8 mouse cellular contexts compared by ENCODE assay signal in genomic region chr11:115052206-115052605, GRCm38 (mm10). TPM values are rescaled to one million over a fixed set of nuclear protein-coding genes. Genes with fewer than 3 reads are reported as not detected.
DNase-seq lines count a peak whose midpoint lies in the region; ATAC-seq and TF ChIP-seq lines count a peak whose summit lies in the region.

No protein-coding gene starts in this region.

- WGBS in limb, embryonic 11.5 days: 2% methylated on average over 9 of the region's 9 CpGs

- H3K4me1 ChIP-seq in limb, embryonic 11.5 days (ENCODE audit: control insufficient read depth, insufficient read depth, low read length): no peaks in the 10 kb centered on the region

- intact Hi-C loops in gastrocnemius, postnatal 14 days (cut with DNase I; ENCODE audit: low total_unique reads): no loop called here

- no peak overlapping the region for H3K4me2 ChIP-seq in limb, embryonic 11.5 days (ENCODE audit: low read depth, severe bottlenecking)

- TF ChIP-seq CTCF in brain, embryonic 14.5 days (IDR thresholded peaks at IDR 0.05; ENCODE audit: borderline replicate concordance, extremely low read depth, insufficient read depth, insufficient read length): no peak

- H3K27me3 ChIP-seq in limb, embryonic 11.5 days (ENCODE audit: control insufficient read depth, insufficient read depth, low read length): no peaks in the 10 kb centered on the region

- H3K27ac ChIP-seq in limb, embryonic 11.5 days (replicated peaks; ENCODE audit: low read depth, low read length): no peak overlapping the region

- peak; percentile 18 for DNase-seq in gastrocnemius, postnatal 14 days
- no peak for DNase-seq in gastrocnemius, postnatal 10 days
- peak; percentile 62 for DNase-seq in 416B (ENCODE audit: low read depth)
- DNase-seq in brain, embryonic 14.5 days (ENCODE audit: low read depth): peak; percentile 48
- DNase-seq in limb, embryonic 11.5 days (ENCODE audit: low spot score): peak; percentile 85
- DNase-seq in thymus, postnatal 36 days: peak; percentile 24 to 43
- no peak for DNase-seq in spleen, adult 12 weeks (ENCODE audit: low spot score)
- DNase-seq in right cerebral cortex, postnatal 10 days (ENCODE audit: low spot score in 2 of 2): no peak

- H3K9me3 ChIP-seq in limb, embryonic 11.5 days (ENCODE audit: control insufficient read depth, low read length): no peaks in the 10 kb centered on the region

- TF ChIP-seq POLR2A in brain, embryonic 14.5 days (IDR thresholded peaks at IDR 0.05; ENCODE audit: borderline replicate concordance, extremely low read depth, insufficient read depth, insufficient read length, poor library complexity, severe bottlenecking): no peak

- no peak overlapping the region for H3K9ac ChIP-seq in limb, embryonic 11.5 days (ENCODE audit: low read length)

- H3K4me3 ChIP-seq in limb, embryonic 11.5 days (ENCODE audit: low read depth, low read length): no peak overlapping the region

- ATAC-seq in limb, embryonic 11.5 days (ENCODE audit: insufficient number of reproducible peaks, low FRiP score, low TSS enrichment, low read depth): no peak

- H3K36me3 ChIP-seq in limb, embryonic 11.5 days (ENCODE audit: control insufficient read depth, insufficient read depth, low read length): no peaks in the 10 kb centered on the region

RNA-seq across cellular contexts. Expression of gene Cd300ld3, which starts 4.0 kb away (rescaled TPM):
- 1 to 10 TPM in 1 of 2 experiments, not detected in 1; 3.1 TPM for total RNA-seq in gastrocnemius, postnatal 14 days (2021)
- total RNA-seq in gastrocnemius, postnatal 10 days (2021): 1 to 10 TPM; 2.4 to 3.7 TPM
- 0.10 TPM in 1 of 2 replicates, not detected in the other for polyA plus RNA-seq in brain, embryonic 14.5 days (2012; rRNA removed)
- not detected in 2 replicates for polyA plus RNA-seq in limb, embryonic 11.5 days (2014; fragmentation: Nextera tagmentation; extraction: Ambion mirVana)

RNA-seq across cellular contexts. Expression of gene Cd300e, which starts 9.8 kb away (rescaled TPM):
- total RNA-seq in gastrocnemius, postnatal 14 days (2021): not detected
- not detected for total RNA-seq in gastrocnemius, postnatal 10 days (2021)
- polyA plus RNA-seq in brain, embryonic 14.5 days (2012; rRNA removed): not detected in 2 replicates
- polyA plus RNA-seq in limb, embryonic 11.5 days (2014; fragmentation: Nextera tagmentation; extraction: Ambion mirVana): not detected in 2 replicates

RNA-seq across cellular contexts. Expression of gene Cd300ld5, which starts 14.6 kb away (rescaled TPM):
- 1 to 10 TPM in 1 of 2 experiments, not detected in 1; 3.3 TPM for total RNA-seq in gastrocnemius, postnatal 14 days (2021)
- total RNA-seq in gastrocnemius, postnatal 10 days (2021): 1 to 10 TPM; 1.4 to 4.7 TPM
- 0.21 and 0.23 TPM in 2 replicates for polyA plus RNA-seq in brain, embryonic 14.5 days (2012; rRNA removed)
- not detected in 2 replicates for polyA plus RNA-seq in limb, embryonic 11.5 days (2014; fragmentation: Nextera tagmentation; extraction: Ambion mirVana)

RNA-seq across cellular contexts. Expression of gene Cd300ld4, which starts 25.4 kb away (rescaled TPM):
- 1 to 10 TPM in 1 of 2 experiments, not detected in 1; 1.1 TPM for total RNA-seq in gastrocnemius, postnatal 14 days (2021)
- under 1 TPM in 1 of 2 experiments, not detected in 1; 0.43 TPM for total RNA-seq in gastrocnemius, postnatal 10 days (2021)
- polyA plus RNA-seq in brain, embryonic 14.5 days (2012; rRNA removed): 0.16 and 0.21 TPM in 2 replicates
- not detected in 2 replicates for polyA plus RNA-seq in limb, embryonic 11.5 days (2014; fragmentation: Nextera tagmentation; extraction: Ambion mirVana)

RNA-seq across cellular contexts. Expression of gene Cd300ld2, which starts 36.2 kb away (rescaled TPM):
- not detected for total RNA-seq in gastrocnemius, postnatal 14 days (2021)
- total RNA-seq in gastrocnemius, postnatal 10 days (2021): under 1 TPM in 1 of 2 experiments, not detected in 1; 0.56 TPM
- not detected in 2 replicates for polyA plus RNA-seq in brain, embryonic 14.5 days (2012; rRNA removed)
- not detected in 2 replicates for polyA plus RNA-seq in limb, embryonic 11.5 days (2014; fragmentation: Nextera tagmentation; extraction: Ambion mirVana)

Comparison
In these comparisons a context has a peak if more than half of its experiments do, and no peak if none do; other contexts are left out.
1. DNase-seq: peak in gastrocnemius, postnatal 14 days (single experiment), 416B (single experiment), brain, embryonic 14.5 days (single experiment), limb, embryonic 11.5 days (single experiment) and thymus, postnatal 36 days (2 of 2); none in gastrocnemius, postnatal 10 days (single experiment), spleen, adult 12 weeks (single experiment) and right cerebral cortex, postnatal 10 days (0 of 2).